9 mouse cellular contexts compared by ENCODE assay signal in genomic region chr5:66070350-66070749, GRCm38 (mm10).
A peak's percentile ranks its signal among the peaks of the same experiment; 100 is the strongest.
DNase-seq lines count a peak whose midpoint lies in the region; ATAC-seq and TF ChIP-seq lines count a peak whose summit lies in the region.
"Had no signal": no experiment of that assay in that cellular context is flagged by ENCODE, and none has a peak within 500 bp of the region (broad histone marks: within the 10 kb centered on the region; RNA-seq: fewer than 3 reads in every experiment).

No protein-coding gene starts in this region.

- TF ChIP-seq POLR2A in liver, adult 2 months (IDR thresholded peaks at IDR 0.05; ENCODE audit: extremely low read depth, insufficient read depth, low read length), result no peak

- peak overlapping the region; percentile 73; the same call in 1 of the 2 replicates for H3K4me2 ChIP-seq in embryonic facial prominence, embryonic 12.5 days (replicated peaks)
- peak overlapping the region; percentile 47; the same call in 1 of the 2 replicates for H3K4me2 ChIP-seq in liver, embryonic 16.5 days (ENCODE audit: low read depth, low read length)

- no peak for TF ChIP-seq CTCF in gastrocnemius, adult 2 months (IDR thresholded peaks at IDR 0.05)
- TF ChIP-seq CTCF in liver, adult 2 months (IDR thresholded peaks at IDR 0.05; ENCODE audit: low read depth, low read length), result no peak

- peaks cover 11% of the 10 kb centered on the region for H3K36me3 ChIP-seq in liver, adult 2 months (ENCODE audit: control insufficient read depth, insufficient read depth, low read length)
- no peaks in the 10 kb centered on the region for H3K36me3 ChIP-seq in embryonic facial prominence, embryonic 12.5 days
- H3K36me3 ChIP-seq in liver, embryonic 16.5 days (ENCODE audit: control insufficient read depth, insufficient read depth), result no peaks in the 10 kb centered on the region
- H3K36me3 ChIP-seq: neural tube, embryonic 13.5 days had no signal

- intact Hi-C loops in gastrocnemius, adult 2 months (cut with DNase I), result loop anchor here (10.0 kb wide), 1 partner anchor 106 kb away; no protein-coding TSS in a partner anchor
- intact Hi-C loops in gastrocnemius, postnatal 36 days (cut with DNase I), result no loop called here

- ATAC-seq in embryonic facial prominence, embryonic 12.5 days (ENCODE audit: insufficient number of reproducible peaks, insufficient read depth, low FRiP score, low TSS enrichment), result no peak
- ATAC-seq in liver, embryonic 16.5 days (ENCODE audit: low read depth), result no peak
- no peak for ATAC-seq in inflammation-experienced regulatory T-cells, adult 6 months
- no peak for ATAC-seq in erythroblast, adult 5-6 weeks (replicated peaks; ENCODE audit: low FRiP score, poor library complexity, severe bottlenecking)

- H3K4me1 ChIP-seq in liver, adult 2 months (ENCODE audit: control insufficient read depth, insufficient read depth, low read length), result peaks cover 46% of the 10 kb centered on the region
- peaks cover 2% of the 10 kb centered on the region; the same call in 1 of the 2 replicates for H3K4me1 ChIP-seq in embryonic facial prominence, embryonic 12.5 days
- peaks cover 16% of the 10 kb centered on the region for H3K4me1 ChIP-seq in liver, embryonic 16.5 days (ENCODE audit: control insufficient read depth, low read depth, low read length)

- WGBS in liver, adult 2 months, result 29% methylated on average over 2 of the region's 2 CpGs
- WGBS in embryonic facial prominence, embryonic 12.5 days, result 42% methylated on average over 2 of the region's 2 CpGs
- WGBS in liver, embryonic 16.5 days (ENCODE audit: insufficient replicate concordance), result 44% methylated on average over 2 of the region's 2 CpGs

- no peak overlapping the region for H3K9ac ChIP-seq in liver, adult 2 months (ENCODE audit: low read depth, low read length)
- H3K9ac ChIP-seq in embryonic facial prominence, embryonic 12.5 days, result no peak overlapping the region
- H3K9ac ChIP-seq in liver, embryonic 16.5 days (ENCODE audit: low read depth, low read length), result no peak overlapping the region

- H3K79me2 ChIP-seq in liver, adult 2 months (ENCODE audit: control insufficient read depth, insufficient read depth, low read length), result peaks cover 36% of the 10 kb centered on the region

- H3K27me3 ChIP-seq in liver, adult 2 months (ENCODE audit: control insufficient read depth, insufficient read depth, low read length), result no peaks in the 10 kb centered on the region
- no peaks in the 10 kb centered on the region for H3K27me3 ChIP-seq in embryonic facial prominence, embryonic 12.5 days
- no peaks in the 10 kb centered on the region for H3K27me3 ChIP-seq in liver, embryonic 16.5 days (ENCODE audit: control insufficient read depth, insufficient read depth, low read depth, low read length)

- no peak overlapping the region for H3K27ac ChIP-seq in gastrocnemius, adult 2 months
- 0 out of 2 replicates have a peak overlapping the region, but pooled peaks have one; percentile 9 for H3K27ac ChIP-seq in liver, adult 2 months (replicated peaks; ENCODE audit: insufficient read depth, low read depth, low read length)
- no peak overlapping the region for H3K27ac ChIP-seq in embryonic facial prominence, embryonic 12.5 days
- no peak overlapping the region for H3K27ac ChIP-seq in liver, embryonic 16.5 days (ENCODE audit: low read length)
- H3K27ac ChIP-seq: neural tube, embryonic 13.5 days had no signal

- H3K9me3 ChIP-seq in embryonic facial prominence, embryonic 12.5 days, result no peaks in the 10 kb centered on the region
- no peaks in the 10 kb centered on the region for H3K9me3 ChIP-seq in liver, embryonic 16.5 days (replicated peaks; ENCODE audit: control insufficient read depth, low read length)
- H3K9me3 ChIP-seq: neural tube, embryonic 13.5 days had no signal

- H3K4me3 ChIP-seq in gastrocnemius, adult 2 months, result peak overlapping the region; percentile 75
- H3K4me3 ChIP-seq in liver, adult 2 months (ENCODE audit: insufficient read depth, low read depth, low read length), result no peak overlapping the region
- H3K4me3 ChIP-seq in embryonic facial prominence, embryonic 12.5 days, result no peak overlapping the region
- H3K4me3 ChIP-seq in liver, embryonic 16.5 days (ENCODE audit: low read depth, low read length), result no peak overlapping the region

- no peak for DNase-seq in gastrocnemius, adult 2 months
- no peak for DNase-seq in gastrocnemius, postnatal 36 days
- no peak for DNase-seq in liver, adult 2 months (ENCODE audit: extremely low read depth, low read depth, low spot score)
- no peak for DNase-seq in liver
